ENCODE assay signal across 8 mouse cellular contexts in genomic region chr11:121229018-121229439, GRCm38 (mm10). TPM values are rescaled to one million over a fixed set of nuclear protein-coding genes. Genes with fewer than 3 reads are reported as not detected.
A peak's percentile ranks its signal among the peaks of the same experiment; 100 is the strongest.
DNase-seq lines count a peak whose midpoint lies in the region; ATAC-seq and TF ChIP-seq lines count a peak whose summit lies in the region.

Gene Cybc1 (minus strand): TSS chr11:121229322.

- peaks cover 30% of the 10 kb centered on the region for H3K36me3 ChIP-seq in forebrain, embryonic 13.5 days (ENCODE audit: poor library complexity, severe bottlenecking)
- peaks cover 26% of the 10 kb centered on the region for H3K36me3 ChIP-seq in heart, postnatal 0 days (replicated peaks; ENCODE audit: control insufficient read depth, insufficient read depth, low read length)
- H3K36me3 ChIP-seq in liver, embryonic 16.5 days (ENCODE audit: control insufficient read depth, insufficient read depth): peaks cover 17% of the 10 kb centered on the region
- peaks cover 24% of the 10 kb centered on the region for H3K36me3 ChIP-seq in neural tube, embryonic 12.5 days

- TF ChIP-seq CTCF in heart, postnatal 0 days (IDR thresholded peaks at IDR 0.05; ENCODE audit: low read depth): no peak

- peak within 1 kb of the TSS; percentile 86 for H3K4me2 ChIP-seq in forebrain, embryonic 13.5 days
- H3K4me2 ChIP-seq in heart, postnatal 0 days (ENCODE audit: low read depth, low read length): peak within 1 kb of the TSS; percentile 90
- H3K4me2 ChIP-seq in liver, embryonic 16.5 days (ENCODE audit: low read depth, low read length): peak within 1 kb of the TSS; percentile 74
- H3K4me2 ChIP-seq in neural tube, embryonic 12.5 days (replicated peaks): peak within 1 kb of the TSS; percentile 85

- TF ChIP-seq EP300 in heart, postnatal 0 days (IDR thresholded peaks at IDR 0.05; ENCODE audit: low read depth): no peak

- 0 out of 2 replicates have a peak within 1 kb of the TSS, but pooled peaks have one; percentile 37 for H3K27ac ChIP-seq in forebrain, embryonic 13.5 days
- H3K27ac ChIP-seq in heart, postnatal 0 days (ENCODE audit: low read depth): peak within 1 kb of the TSS; percentile 79
- peak within 1 kb of the TSS; percentile 83 for H3K27ac ChIP-seq in liver, embryonic 16.5 days (ENCODE audit: low read length)
- H3K27ac ChIP-seq in neural tube, embryonic 12.5 days: no peak within 1 kb of the TSS

- H3K9ac ChIP-seq in forebrain, embryonic 13.5 days: peak within 1 kb of the TSS; percentile 76
- H3K9ac ChIP-seq in heart, postnatal 0 days (replicated peaks; ENCODE audit: low read depth, low read length): peak within 1 kb of the TSS; percentile 68
- H3K9ac ChIP-seq in liver, embryonic 16.5 days (ENCODE audit: low read depth, low read length): peak within 1 kb of the TSS; percentile 77
- H3K9ac ChIP-seq in neural tube, embryonic 12.5 days: peak within 1 kb of the TSS; percentile 65

- H3K4me1 ChIP-seq in forebrain, embryonic 13.5 days: peaks cover 20% of the 10 kb centered on the region
- peaks cover 9% of the 10 kb centered on the region for H3K4me1 ChIP-seq in heart, postnatal 0 days (ENCODE audit: control insufficient read depth, insufficient read depth)
- H3K4me1 ChIP-seq in liver, embryonic 16.5 days (ENCODE audit: control insufficient read depth, low read depth, low read length): peaks cover 38% of the 10 kb centered on the region
- peaks cover 11% of the 10 kb centered on the region for H3K4me1 ChIP-seq in neural tube, embryonic 12.5 days

- under 1% methylated on average over 23 of the region's 23 CpGs for WGBS in forebrain, embryonic 13.5 days
- under 1% methylated on average over 23 of the region's 23 CpGs for WGBS in heart, postnatal 0 days
- WGBS in liver, embryonic 16.5 days (ENCODE audit: insufficient replicate concordance): under 1% methylated on average over 23 of the region's 23 CpGs
- under 1% methylated on average over 23 of the region's 23 CpGs for WGBS in neural tube, embryonic 12.5 days

- ATAC-seq in forebrain, embryonic 13.5 days: peak; percentile 91
- peak; percentile 84 for ATAC-seq in heart, postnatal 0 days (ENCODE audit: insufficient read depth, low read depth)
- ATAC-seq in liver, embryonic 16.5 days (ENCODE audit: low read depth): peak; percentile 90
- peak; percentile 85 for ATAC-seq in neural tube, embryonic 12.5 days (ENCODE audit: low FRiP score, low read depth)

- DNase-seq in ES-CJ7 (ENCODE audit: low read depth, low spot score): peak; percentile 90
- peak; percentile 73 for DNase-seq in c-Kit-positive CD71-positive TER-119-positive erythroid progenitor cells, embryonic 14.5 days (ENCODE audit: low spot score)
- DNase-seq in heart, postnatal 0 days (ENCODE audit: low spot score): peak; percentile 80
- peak; percentile 77 to 83 for DNase-seq in kidney, postnatal 4 days
- DNase-seq in telencephalon, adult 2 months (ENCODE audit: low read depth, low spot score): peak; percentile 74

- H3K4me3 ChIP-seq in forebrain, embryonic 13.5 days: peak within 1 kb of the TSS; percentile 76
- peak within 1 kb of the TSS; percentile 77 for H3K4me3 ChIP-seq in heart, postnatal 0 days (ENCODE audit: low read depth, low read length)
- H3K4me3 ChIP-seq in liver, embryonic 16.5 days (ENCODE audit: low read depth, low read length): peak within 1 kb of the TSS; percentile 73
- H3K4me3 ChIP-seq in neural tube, embryonic 12.5 days: peak within 1 kb of the TSS; percentile 73

- H3K9me3 ChIP-seq in forebrain, embryonic 13.5 days (replicated peaks): no peaks in the 10 kb centered on the region
- no peaks in the 10 kb centered on the region for H3K9me3 ChIP-seq in heart, postnatal 0 days (replicated peaks; ENCODE audit: control insufficient read depth, low read length)
- no peaks in the 10 kb centered on the region for H3K9me3 ChIP-seq in liver, embryonic 16.5 days (replicated peaks; ENCODE audit: control insufficient read depth, low read length)
- no peaks in the 10 kb centered on the region for H3K9me3 ChIP-seq in neural tube, embryonic 12.5 days

- H3K27me3 ChIP-seq in forebrain, embryonic 13.5 days: no peaks in the 10 kb centered on the region
- H3K27me3 ChIP-seq in heart, postnatal 0 days (ENCODE audit: control insufficient read depth, insufficient read depth, low read length): no peaks in the 10 kb centered on the region
- no peaks in the 10 kb centered on the region for H3K27me3 ChIP-seq in liver, embryonic 16.5 days (ENCODE audit: control insufficient read depth, insufficient read depth, low read depth, low read length)
- H3K27me3 ChIP-seq in neural tube, embryonic 12.5 days (replicated peaks): no peaks in the 10 kb centered on the region

RNA-seq across cellular contexts. Expression of gene Cybc1, which starts in this region (rescaled TPM):
- 37.0 and 41.2 TPM in 2 replicates for polyA plus RNA-seq in forebrain, embryonic 13.5 days (2015; fragmentation: Nextera tagmentation; extraction: Ambion mirVana)
- 11.3 and 13.0 TPM in 2 replicates for total RNA-seq in heart, postnatal 0 days (2014; rRNA removed; ENCODE audit: low replicate concordance)
- 12.4 and 13.5 TPM in 2 replicates for polyA plus RNA-seq in heart, postnatal 0 days (2015; fragmentation: Nextera tagmentation; extraction: Ambion mirVana)
- 20.2 and 21.1 TPM in 2 replicates for polyA plus RNA-seq in liver, embryonic 16.5 days (2015; fragmentation: Nextera tagmentation; extraction: Ambion mirVana)
- polyA plus RNA-seq in neural tube, embryonic 12.5 days (2016; fragmentation: Nextera tagmentation; extraction: Ambion mirVana): 41.2 and 42.1 TPM in 2 replicates
